Mouse (Mus musculus) kidney, adult 8-10 months (tissue): ENCODE data around the gene Fli1.

Source experiments
- DNase-seq, 2 experiments: peaks; one replicate each; pipeline ENCODE4 v3.0.0; 2022

Fli1 gene

DNA sequence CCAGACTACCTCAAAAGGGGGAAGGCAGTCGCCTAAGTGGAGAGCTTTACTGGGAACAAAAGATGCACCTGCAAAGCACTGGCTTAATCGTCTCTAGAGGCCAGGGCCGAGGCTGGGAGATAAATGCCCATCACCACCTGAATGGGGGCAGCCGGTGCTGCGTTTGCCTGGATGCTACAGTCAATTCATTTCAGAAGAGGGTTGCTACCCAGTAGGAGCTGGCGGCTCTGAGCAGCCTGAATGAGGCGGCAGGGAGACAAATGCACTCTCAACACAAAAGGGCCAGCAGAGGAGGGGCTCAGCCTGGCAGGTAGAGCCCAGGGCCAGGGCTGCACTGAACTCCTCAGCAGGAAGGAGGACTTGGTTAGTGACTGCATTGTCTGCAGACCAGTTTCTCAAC is 92.5 kb downstream of the Fli1 start:
- no peak for DNase-seq

DNA sequence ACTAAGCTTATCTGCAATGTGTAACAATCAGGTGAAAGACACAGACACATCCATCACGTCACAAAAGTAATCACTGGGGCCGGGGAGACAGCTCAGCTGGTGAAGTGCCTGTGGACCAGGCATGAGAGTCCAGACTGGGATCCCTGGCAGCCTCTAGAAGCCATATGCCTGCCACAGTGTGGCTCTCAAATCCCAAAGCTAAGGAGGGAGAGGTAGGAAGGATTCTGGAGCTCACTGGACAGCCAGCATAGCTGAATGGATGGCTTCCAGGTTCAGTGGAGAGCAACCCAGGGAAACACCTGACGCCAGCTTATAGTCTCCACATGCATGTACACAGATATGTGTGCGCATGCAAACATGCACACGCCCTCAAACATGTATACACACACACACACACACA is 93.9 kb downstream of the Fli1 start:
- no peak for DNase-seq

DNA sequence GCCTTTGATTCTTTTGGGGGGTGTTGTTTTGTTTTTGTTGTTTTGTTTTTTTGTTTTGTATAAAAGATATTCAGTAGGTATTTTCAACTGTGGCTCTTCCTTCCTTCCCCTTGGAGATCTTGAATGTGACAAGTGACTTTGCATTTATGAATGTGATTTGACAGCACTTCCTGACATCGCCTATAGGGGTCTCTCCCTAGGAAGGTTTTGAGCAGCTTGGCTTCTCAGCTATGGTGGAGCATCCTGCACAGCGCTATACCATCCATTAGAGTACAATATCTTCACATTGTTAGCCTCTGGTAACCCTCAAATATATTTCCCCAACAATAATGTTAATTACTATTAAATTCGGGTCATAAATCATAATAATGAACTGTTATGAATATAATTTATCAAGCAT is 96.9 kb downstream of the Fli1 start:
- DNase-seq: no peak

DNA sequence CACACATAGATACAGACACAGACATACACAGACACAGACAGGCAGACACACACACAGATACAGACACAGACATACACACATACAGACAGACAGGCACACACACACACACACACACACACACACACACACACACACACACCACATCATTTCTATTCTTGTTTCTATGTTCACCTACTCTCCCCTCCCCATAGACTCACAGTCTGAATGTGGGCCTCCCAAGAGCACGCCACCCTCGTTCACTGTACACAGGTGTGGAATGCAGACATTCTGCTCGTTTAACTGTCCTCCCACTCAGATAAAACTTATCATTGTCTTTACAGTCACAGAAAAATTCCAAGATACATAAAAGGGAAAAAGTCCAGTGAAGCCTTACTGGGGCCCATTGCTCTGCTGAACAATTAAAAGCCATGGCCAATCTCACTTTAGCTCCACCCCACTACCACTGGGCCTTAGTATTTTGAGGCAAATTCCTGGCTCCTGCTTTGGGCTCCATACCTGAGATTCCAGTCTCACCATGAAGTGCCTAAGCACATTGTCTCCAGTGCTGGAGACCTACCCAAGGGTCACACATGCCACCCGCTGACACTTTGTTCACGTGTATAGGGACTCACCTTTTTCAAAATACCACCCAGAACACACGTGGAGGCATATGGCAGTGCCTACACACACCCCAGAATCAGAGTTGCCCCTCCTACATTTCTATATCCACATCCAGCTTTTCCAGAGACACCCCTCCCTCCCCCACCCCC is 98.0 kb downstream of the Fli1 start:
- DNase-seq: no peak

DNA sequence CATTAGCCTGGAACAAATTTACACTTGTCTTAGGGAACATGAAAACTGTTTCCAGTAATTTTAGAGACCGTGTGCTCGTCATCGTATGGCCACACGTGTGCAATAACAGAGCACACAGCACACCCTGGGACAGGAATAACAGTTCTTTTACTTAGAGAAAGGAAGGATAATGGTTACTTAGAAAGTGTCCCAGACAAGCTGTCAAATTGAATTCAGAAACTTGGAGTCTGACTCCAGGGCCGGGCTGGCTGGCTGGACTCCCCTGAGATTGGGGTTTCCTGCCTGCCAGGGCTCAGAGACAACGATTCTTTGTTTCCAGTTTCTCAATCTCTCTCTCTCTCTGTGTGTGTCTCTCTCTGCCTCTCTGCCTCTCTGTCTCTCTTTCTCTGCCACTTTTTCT is 98.8 kb downstream of the Fli1 start:
- DNase-seq: no peak

DNA sequence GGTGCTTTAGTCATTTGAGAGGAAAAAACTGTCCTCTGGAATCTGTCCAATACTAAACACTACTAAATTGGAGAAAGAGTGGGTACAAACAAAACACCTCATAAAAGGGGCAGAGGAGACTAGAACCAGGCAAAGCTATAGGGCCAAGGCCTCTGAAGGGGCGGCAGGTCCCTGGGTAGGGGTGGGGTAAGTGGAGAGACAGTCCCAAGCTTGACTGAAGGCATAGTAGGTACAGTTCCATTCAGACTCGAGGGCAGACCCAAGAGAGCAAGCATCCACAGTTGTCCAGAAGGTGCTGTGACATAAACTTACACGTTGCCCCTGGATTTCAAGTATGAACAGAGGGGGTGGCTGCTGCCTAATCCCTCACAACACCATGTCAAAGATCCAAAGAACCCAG is 99.5 kb downstream of the Fli1 start:
- DNase-seq: no peak

DNA sequence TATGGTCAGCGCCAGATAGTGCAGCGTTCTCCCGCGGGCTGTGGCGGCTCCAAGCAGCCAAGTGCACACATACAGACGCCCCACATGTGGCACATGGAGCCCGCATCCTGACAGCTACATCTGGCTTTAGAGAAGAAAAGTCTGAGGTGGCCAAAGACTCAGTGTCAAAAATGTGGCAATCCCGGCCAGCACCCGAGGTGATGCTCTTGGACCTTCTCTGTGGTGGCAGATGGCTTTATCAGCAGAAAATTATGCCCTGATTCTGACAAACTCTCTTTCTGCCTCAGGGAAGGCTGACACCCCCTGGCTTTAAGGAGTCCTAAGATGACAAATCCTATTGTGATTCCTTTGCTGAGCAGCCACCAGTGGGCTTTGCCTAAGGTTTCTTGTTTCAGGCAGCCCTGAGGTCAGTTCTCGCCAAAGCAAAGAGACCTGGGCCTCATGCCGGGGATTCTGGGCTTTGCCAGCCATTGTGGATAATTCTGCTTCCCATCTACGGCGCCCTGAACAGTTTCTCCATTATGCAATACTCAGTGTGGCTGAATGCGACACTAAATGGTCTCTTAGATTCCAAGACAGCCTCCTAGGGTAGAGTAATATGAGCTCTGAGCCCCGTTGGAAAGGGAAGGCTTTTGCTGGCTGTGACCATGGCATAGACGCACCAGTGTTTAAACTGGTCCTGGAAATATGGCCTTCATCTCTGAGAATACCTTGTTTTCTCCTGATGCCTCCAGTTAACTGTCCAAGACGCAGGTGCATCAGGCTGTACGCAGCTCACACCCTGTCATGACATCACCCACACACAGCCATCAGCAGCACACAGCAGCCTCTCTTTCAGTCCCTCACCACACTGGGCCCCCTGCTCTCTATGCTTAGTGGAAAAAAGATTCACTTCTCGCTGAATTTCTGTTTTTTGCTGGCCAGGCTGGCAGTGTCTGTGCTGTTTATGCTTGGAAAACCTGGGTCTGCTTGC is 108.1 kb downstream of the Fli1 start:
- no peak for DNase-seq

DNA sequence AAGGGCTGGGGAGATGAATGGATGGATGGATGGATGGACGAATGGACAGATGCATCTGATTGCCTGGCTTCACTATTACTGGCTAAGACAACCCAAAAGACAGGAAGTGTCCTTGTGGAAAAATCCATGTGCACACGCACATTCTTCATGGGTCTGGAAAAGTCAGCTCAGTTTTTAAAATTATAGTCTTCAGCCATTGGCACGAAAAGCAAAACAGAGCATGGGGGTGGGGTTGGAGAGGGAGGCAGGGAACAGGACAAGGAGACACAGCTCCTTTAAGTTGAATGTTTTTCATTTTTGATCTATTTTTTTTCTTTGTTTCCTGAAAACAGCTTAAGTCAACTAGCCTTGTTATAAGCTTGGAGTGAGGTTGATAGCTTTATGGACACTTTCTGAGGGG is 111.6 kb downstream of the Fli1 start:
- no peak for DNase-seq

DNA sequence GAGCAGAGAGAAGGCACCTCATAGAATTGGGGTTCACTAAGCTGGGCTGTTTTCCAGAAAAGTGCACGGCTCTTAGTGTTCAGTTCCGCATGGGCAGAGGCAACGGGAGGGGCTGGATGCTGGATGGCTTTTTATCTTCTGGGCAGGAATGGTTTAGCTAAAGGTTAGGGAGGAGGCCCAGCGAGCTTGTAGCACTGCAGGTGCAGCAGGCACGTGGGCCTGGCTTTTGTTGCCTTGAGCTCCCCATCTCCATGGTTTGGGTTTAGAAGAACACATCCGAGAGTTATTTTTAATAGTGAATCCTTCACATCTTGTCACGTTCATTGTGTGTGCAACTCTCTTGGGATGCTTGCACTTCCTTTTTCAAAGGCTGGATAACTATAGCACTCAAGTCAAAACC is 117.3 kb downstream of the Fli1 start:
- no peak for DNase-seq

DNA sequence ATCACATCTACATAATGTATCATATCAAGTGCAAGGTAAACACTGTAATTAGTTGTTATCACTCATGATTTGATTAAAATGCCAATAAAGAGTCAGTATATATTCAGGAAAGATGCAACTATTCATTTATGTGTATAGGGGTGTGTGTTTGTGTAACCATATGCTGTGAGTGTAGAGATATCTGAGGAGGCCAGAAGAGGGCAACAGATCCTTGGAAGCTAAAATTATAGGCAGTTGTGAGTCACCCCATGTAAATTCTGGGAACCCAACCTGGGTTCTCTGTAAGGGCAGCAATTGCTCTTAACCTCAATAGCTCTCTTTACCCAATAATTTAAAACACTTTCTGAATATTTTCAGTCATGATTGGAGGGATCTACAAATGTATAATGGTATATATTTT is 122.0 kb downstream of the Fli1 start:
- no peak for DNase-seq

DNA sequence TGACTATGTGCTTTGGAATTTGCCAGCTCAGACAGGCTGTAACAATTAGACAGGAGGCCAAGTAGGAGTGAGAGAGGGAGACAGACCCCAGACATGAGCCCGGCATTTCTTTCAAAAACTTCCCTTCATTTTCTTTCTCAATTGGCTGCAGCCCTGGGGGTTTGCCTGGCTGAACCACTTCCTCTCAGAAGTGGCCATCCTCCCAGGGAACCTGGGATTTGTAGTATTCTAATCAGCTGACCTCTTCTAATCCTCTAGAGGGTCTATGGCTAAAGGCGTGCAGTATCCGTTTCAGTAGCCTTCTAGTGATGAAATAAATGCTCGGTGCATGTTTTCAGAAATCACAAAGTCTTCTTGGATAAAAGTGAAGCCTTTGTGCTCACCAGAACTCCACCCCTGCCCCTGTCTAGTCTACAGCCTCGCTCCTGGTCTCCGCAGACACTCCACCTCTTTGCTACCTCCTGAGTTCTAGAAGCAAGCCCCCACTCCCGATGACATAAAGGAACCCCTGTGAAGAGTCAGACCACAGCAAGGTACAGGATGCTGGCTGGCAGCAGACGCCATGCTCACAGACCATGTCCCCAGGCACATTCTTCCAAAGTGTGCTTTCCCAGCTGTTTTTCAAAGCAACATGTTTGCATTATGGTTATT is 125.1 kb downstream of the Fli1 start:
- DNase-seq: no peak

DNA sequence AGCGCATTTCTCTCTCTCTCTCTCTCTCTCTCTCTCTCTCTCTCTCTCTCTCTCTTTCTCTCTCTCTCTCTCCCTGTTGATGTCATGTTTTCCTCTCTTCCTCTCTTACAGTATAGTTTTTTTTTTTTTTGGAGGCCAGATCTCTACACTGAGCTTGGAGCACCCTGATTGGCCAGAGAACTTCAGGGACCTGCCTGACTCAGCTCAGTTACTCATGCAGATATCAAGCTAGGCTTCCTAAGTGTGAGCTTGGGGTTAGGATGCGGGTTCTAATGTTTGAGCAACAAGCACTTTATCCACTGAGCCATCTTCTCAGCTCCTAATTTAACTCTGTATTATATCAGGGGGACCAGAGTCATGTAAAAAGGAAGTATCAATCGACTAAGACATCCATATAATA is 126.7 kb downstream of the Fli1 start:
- no peak for DNase-seq

DNA sequence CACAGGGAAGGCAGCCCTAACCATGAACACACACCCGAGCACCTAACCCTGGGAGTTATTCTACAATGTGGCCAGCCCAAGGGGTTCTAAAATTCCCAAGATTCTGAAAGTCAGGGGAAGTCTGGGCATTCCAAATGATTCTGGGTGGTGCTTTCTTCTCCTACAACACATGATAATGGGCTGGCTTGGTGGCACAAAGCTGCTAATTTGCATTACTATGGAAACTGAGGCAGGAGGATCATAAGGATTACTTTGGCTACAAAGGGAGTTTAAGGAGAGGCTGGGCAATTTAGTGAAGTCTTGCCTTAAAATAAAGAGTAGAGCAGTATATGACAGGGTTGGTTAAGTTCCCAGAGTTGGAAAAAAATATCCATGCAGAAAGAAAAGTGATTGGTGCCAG is 127.7 kb downstream of the Fli1 start:
- DNase-seq: no peak

DNA sequence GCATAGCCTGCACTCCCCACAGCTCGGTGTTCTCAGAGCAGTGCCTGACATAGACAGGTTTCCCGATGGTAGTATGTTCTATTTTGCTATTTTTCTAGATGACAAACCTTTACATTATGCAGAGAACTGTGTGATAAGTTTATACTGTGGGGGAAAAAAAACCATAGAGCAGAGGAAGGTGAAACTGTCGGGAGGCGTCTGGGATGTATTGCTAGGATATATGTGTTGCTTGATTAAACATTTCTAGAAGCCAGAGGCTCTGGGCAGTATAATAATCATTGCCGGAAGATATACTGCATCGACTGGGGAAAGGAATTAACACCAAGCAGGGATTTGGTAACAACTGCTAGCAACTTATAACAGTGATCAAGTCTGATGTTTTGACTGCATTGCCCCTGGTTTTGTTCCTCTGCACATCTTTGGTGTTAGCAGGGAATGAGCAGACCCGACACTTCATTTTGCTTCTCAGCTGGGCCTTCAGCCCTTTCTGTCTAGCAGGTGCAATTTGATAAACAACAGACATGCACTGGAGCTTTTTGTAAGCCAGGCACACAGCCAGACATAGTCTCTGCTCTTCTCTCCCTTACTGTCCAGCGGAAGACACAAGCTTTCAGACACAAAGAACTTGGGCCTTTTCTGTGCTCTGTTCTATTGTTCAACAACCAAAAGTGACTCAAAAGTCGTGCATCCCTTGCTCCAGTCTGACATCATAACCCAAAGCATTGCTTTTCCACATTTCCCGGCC is 129.7 kb downstream of the Fli1 start:
- DNase-seq: no peak

DNA sequence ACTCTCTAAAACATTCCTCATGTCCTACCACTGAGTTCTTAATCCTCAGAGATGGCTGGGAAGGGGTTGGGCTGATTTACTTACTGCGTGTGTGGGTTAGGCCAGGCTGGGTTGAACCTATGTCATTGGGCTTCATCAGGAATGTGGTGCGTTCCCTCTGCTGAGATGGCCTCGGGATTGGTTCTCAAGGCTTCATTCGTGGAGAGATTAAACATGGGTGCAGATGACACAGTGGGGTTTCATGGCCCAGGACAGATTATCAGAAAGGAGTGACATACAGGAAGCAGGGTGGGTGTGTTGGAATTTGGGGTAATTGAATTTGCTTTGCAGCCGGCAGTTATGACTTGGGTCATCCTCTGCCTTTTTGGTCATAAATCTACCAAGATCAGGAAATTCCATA is 131.2 kb downstream of the Fli1 start:
- peak in 1 of 2 experiments; percentile 43 for DNase-seq

DNA sequence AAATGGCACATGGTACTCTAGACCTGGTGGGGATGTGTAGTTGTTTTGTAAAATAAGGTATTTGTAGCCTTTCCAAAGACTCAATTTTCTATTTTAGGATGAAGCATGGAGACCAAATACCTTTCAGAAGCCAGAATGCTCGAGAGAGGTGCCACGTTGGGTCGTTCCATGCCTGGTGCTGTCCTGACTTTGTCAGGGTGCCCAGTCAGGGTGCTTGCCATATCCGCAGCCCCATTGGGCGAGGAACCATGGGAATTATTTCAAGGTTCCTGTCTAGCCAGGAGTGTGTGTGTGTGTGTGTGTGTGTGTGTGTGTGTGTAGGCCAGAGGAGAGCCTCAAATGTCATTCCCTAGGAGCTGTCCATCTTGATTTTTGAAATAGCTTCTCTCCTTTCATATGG is 132.0 kb downstream of the Fli1 start:
- DNase-seq: no peak

DNA sequence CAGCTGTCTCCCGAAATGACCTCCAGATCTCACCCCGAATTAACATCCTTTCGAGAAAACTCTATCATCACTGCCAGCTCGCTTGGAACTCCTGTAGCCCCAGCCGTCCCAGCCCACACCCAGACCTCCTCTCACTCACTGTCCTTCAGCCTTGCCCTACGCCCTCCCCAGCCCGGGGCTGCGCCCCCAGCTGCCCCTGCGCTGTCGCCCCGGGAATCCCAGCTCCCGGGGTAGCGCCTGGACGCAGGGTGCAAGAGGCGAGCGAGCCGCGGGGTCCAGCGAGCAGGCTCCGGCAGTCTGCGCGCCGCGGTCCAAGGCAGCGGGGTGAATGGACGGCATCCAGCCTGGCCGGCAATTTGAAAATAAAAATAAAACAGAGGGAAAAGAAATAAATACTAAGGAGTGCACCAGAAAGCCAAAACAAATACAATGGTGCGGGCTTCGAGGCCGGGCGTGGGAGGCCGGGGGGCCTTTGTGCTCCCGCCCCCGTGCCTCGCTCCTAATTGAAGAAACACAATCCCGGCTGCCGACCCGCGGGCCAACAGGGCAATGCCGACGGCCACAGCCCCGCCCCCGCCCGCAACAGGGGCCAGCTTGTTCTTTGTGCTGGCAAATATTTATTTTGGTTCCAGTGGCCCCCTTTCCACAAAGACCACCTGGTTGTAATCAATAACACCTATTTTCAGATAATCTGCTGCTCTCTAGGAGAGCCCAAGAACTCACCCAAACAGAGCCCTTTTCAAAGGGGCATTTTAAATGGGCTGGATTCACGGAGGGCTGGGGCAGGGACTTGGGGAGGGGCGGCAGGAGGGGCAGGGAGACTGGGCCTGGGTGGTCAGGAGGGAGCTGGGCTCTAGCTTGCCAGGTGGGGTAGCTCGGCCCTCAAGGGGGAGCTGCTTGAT is 133.3 kb downstream of the Fli1 start:
- peak in 1 of 2 experiments; percentile 33 for DNase-seq

DNA sequence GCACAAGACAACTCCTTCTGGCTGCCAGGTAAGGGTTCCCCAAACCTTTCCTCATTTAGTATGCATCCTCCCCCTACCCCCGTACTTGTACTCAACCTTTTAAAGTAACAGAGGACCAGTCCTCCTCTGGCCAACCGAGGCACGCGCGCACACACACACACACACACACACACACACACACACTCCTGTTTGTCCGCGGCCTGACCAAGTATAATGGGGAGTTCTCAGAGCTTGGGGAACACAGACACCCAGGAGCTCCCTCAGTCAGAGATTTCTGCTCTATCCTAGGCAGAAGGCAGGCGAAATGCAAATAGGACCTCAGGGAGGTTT is 134.0 kb downstream of the Fli1 start:
- no peak for DNase-seq

DNA sequence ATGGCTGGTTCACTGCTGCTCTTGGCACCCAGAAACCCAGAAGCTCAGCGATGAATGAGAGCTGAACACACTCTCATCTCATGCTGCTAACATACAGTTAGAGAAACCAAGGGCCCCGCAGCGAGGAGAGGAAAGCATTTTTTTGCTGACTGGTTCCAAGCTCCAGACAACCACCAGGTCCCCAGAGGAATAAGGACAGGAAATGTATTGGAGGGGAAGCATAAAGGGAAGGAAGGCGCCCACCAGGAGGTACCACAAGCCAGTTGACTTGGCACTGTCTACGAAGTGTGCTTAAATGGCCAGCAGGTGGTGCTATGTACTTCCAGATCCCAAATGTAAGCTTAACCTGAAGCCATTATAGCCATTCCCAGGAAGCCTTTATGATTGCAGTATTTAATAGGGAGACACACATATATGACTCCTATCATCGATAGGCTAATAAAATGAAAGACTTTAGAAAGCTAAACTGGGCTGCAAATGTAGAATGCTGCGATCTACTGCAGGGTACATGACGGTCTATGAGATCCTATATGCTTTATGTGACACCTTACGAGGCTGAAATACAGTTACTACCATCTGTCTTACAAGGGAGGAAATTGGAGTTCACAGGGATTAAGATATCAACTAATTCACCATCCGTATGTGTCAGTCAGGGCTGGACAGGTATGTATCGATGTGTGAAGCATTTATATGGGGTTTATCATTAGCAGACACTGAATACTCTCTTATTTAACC is 137.3 kb downstream of the Fli1 start:
- peak; percentile 72 for DNase-seq

DNA sequence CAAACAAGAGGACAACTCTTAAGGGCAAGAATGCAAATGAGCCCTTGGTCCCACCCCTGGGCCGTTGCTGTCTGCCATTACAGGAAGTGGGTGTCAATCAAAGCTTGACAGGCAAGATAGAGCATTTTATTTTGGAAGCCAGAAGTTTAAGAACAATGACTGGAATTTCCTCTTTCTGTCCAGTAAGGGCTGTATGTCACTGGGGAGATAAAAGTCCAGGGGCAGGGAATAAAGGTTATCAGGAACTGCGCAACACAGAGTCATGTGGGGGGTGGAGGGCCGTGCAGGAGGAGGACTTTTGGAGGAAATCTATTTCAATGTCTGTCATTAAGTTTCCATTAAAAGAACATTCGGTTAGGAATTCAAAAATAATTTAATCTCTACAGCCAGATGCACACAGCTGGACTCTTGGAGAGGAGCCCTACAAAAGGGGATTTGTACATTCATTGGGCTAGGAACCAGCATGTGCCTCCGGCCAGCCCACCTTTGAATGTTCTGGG is 141.9 kb downstream of the Fli1 start:
- peak; percentile 63 to 78 for DNase-seq

DNA sequence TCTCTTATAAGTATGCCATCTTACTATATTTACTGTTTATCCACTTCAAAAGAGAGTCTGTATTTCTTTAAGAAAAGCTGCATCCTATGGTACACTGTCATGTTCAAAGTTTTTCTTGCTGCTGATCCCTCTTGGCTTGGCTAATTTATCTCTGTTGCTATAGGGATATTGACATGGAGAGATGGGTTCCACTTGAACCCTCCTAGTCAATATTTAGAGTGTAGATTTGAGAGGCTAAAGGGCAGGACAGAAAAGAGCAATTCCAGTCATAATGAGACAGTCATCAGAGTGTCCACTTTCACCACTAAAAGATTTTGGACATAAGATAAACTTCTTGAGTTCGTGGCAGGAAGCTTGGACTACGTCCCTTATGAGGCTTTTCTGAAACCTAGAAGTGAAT is 142.4 kb downstream of the Fli1 start:
- DNase-seq: no peak
